Mouse (Mus musculus): ENCODE results near the gene Mtnr1b.
"Not testable (repeated sequence)": the region's sequence is repeated elsewhere in the genome, so short reads cannot be mapped to it uniquely, and the experiment has no call there.

The Mtnr1b gene

DNA sequence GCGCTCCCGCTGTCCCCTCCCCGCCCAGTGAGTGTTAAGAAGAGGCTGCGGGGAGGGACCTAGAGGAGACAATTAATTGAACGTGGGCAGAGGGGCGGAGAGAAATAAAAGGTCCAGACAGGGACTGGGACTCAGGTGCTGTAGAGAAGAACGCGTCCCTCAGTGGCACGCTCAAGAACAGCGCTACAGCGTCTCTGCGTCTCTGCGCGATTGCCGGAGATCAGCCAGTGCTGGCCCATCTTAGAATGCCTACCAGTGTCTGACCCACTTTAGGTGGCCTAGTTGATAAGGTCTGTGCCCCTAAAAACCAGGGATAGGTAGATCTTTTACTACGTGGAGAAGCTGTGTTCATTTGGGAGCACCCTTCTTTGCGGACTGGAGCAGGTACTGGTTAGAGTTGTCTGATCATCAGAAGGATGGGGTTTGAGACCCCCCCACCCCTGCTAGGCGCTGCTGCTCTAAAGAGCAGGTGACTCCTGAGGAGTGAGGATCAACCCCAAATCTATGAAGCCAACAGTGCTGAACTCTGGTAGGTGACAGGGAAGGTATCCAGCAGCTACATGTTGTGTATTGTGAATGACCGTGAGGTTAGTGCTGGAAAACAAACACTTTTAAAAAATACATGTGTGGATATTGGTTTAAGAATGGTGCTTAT is at the start of gene Mtnr1b:
Gene Mtnr1b, minus strand, starts transcription at position 51 of the 655 bp plus-strand sequence.
- DNase-seq = no peak

DNA sequence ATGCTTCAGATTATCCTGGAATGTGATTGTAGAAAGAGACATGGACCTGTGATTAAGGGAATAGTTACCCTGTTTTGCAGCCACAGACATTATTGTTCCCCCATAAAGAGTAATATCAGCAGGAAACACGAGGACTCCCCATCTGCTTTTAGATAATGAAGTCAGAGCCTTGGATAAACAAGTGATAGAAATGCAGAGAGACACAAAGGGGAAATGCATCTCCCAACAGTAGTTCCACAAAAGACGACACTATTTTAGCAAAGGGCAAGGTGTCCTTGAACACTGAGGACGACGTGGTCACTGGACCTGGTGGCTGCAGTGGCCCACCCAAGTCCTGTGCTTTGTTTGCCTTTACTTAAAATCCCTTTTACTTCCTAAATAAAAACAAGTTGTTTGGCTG is 45.9 kb upstream of the Mtnr1b start:
- no peak for DNase-seq

GRCm38 (mm10) chr9:15919373-15920005 is 45.1 kb upstream of the Mtnr1b start:
- no peak for DNase-seq

GRCm38 (mm10) chr9:15916600-15916999 is 42.2 kb upstream of the Mtnr1b start:
- no peak for DNase-seq

DNA sequence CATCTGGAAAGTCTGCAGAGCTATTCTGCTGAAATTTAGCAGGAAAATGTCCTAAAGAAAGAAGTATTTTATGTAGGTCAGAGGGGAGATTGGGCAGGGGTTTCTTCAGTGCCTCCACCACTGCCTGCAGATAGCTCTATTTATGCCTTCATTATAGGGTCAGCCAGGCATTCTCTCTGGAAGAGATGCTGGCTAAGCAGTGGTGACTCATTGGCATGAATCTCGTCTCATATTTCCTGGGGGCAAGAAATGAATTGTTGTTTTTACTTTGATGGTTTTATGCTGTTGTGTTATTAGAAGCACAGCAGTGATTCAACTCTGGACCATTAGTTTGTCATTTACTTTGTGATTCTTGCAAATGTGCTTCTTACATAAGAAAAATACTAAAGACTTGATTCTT is 38.4 kb upstream of the Mtnr1b start:
- DNase-seq = no peak

- DNase-seq = no peak
These were observed 35.2 kb upstream of the Mtnr1b start for GRCm38 (mm10) chr9:15909397-15910113.

- DNase-seq = no peak
These were observed 29.8 kb upstream of the Mtnr1b start for GRCm38 (mm10) chr9:15903948-15904750.

GRCm38 (mm10) chr9:15898112-15898511 is 23.8 kb upstream of the Mtnr1b start:
- DNase-seq = no peak

GRCm38 (mm10) chr9:15886756-15887155 is 12.4 kb upstream of the Mtnr1b start:
- no peak for DNase-seq

- DNase-seq = no peak
These were observed 6.4 kb upstream of the Mtnr1b start for GRCm38 (mm10) chr9:15880754-15881153.

DNA sequence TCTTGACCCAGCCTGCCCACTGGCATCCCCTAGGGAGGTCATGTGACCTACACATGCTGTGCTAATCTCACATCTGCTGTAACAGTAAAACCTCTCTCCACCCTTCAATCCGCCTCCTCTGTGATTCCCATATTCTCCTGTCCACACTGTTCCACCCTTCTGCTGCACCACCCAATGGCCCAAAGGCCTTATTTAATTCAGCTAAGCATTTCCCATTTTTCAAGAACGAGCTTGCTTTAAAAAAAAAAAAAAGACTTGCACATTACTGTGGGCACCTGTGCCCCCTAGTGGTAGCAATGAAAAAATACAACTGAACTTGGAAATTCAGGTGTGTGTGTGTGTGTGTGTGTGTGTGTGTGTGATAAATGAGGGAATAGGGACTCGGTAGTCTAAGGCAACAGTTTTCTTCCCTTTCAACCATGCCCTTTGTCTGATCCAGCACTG is 5.8 kb upstream of the Mtnr1b start:
- peak; percentile 8 for DNase-seq

DNA sequence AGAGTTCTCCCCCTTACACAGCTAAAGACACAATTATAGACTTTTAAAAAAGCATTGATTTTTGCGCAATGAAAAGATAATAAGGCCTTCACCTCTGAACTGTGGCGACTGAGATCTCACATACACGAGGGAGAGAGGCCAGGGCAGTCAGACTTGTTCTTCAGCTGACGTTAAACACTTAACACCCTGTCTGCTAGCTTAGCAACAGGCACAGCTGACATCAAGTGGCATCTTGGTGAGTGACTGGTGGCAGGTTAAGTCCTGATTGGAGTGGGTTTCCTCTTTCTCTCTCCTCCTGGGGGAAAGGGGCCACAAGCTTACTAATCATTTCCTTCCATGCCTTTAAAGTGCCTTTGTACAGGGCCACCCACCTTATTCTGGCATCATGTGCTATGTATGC is 4.3 kb downstream of the Mtnr1b start:
- DNase-seq = no peak

DNA sequence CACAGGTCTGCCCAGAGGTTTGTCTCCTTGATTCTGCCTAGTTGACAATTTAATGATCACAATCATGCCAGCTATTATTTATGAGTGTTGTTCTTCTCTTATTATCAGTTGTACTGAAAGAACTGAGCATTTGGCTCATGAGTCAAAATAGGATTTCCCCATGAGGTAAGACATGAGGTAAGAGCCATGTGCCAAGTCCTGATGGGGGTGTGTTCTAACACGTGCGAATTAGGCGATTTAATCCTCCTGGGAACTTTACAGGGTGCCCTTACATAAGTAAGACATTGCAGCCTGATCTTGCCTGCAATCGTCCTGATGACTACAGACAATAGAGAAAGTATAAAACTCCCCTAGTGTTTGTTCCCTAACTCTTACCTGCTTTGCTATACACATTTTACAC is 4.9 kb downstream of the Mtnr1b start:
- no peak for DNase-seq

DNA sequence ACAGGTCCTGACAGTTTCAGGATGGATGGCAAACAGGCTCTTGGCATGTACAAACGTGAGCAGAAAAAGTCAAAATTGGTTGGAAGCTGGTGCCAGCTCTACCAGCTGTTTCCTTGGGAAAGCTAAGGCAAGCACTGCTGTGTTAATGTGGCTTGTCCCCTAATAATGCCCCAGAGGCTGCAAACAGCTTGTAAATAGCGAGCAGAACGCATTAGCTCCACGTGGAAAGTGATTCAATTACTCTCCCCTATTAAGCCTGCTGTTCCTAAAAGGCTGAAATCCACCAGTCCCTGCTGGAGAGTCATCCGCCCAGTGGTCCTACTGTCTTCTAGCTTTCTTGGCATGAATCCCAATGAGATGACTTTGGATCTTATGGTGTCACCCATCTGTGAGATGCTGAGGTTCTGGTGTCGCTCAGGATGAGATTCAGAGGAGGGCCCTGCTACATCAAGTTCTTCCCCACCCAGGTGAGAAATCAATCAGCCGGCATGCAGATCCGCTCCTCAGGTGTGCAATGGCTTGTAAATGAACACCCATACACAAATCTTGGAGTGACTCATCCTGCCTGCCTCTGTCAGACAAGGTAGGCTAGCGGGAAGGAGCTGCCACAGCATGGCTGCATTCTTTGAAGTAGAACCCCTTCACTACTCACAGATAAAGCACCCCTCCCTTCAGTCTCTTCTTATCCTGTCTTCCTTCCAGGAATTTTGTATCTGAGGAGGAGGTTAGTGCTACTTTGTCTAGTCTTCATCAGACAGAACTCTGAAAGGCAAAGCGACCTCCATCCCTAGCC is 7.9 kb downstream of the Mtnr1b start:
- no peak for DNase-seq

DNA sequence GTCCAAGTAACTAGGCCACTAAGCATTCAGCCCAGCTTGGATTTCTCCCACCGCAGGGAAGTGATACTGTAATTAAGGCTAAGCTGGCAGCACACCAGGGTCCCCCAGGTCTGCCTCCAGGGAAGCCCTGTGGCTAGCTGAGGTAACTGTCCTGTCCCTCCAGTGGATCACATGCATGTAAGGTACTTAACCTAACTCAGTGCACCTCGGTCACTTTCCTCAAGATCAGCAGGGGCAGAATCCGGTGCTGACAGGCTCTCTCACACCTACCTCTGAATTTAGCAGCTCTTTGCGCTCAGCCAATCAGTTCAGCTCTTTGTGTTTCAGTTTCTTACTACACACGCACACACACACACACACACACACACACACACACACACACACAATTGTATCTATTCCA is 13.0 kb downstream of the Mtnr1b start:
- DNase-seq = no peak

DNA sequence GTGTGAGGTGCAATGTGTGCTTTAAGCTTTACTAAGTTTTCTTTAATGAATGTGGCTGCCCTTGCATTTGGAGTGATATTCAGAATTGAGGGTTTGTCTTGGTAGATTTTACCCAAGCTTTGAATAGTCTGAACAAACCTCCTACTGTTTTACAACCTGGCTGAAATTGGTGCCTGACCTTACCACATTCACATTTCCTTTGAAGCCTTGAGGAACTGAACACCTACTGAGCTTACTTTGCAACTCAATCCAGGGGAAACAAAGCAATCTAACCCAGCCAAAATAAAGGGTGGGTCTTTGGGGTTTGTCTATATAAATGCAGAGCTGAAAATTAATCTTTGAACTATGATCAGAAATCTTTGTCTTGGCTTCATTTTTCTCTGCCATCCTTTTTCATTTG is 23.6 kb downstream of the Mtnr1b start:
- DNase-seq = no peak

GRCm38 (mm10) chr9:15845390-15845789 is 29.0 kb downstream of the Mtnr1b start:
- DNase-seq = no peak

DNA sequence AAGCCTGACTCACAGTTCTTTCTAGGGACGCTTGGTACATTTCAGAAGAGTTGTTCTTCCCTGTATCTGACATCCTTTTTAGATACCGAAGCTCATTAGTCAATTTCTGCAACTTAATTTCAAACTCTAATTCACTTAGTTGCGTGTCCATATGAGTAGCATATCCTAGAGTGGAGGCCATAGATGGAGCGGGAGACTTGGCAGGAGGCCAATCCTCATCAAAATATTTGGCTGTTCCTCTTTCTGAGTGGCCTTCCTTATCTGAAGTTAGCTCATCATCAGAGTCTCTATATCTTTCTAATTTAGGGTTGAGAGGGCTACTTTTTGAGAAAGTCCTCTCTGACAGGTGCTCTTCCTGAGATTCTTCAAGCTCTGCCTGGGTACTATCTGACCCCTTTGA is 29.4 kb downstream of the Mtnr1b start:
- not testable (repeated sequence) for DNase-seq

GRCm38 (mm10) chr9:15813002-15813911 is 61.1 kb downstream of the Mtnr1b start:
- DNase-seq = no peak

GRCm38 (mm10) chr9:15804296-15804695 is 70.1 kb downstream of the Mtnr1b start:
- no peak for DNase-seq

GRCm38 (mm10) chr9:15802413-15803027 is 71.8 kb downstream of the Mtnr1b start:
- DNase-seq = no peak

Data from kidney, adult 18-20 months (tissue).